Mouse (Mus musculus) forebrain, embryonic 15.5 days (tissue): ENCODE data around the gene Prpf31. TPM values are rescaled to one million over a fixed set of nuclear protein-coding genes. Genes with fewer than 3 reads are reported as not detected.
"Not testable (repeated sequence)": the region's sequence is repeated elsewhere in the genome, so short reads cannot be mapped to it uniquely, and the experiment has no call there.

Source experiments
- ATAC-seq: fragments of 200-750 bp; cut with Nextera tagmentation; replicated peaks from 2 replicates; pipeline ENCODE4 v1.8.0; 2017; ENCODE audit warnings: mild to moderate bottlenecking, moderate TSS enrichment, moderate library complexity
- H3K27ac ChIP-seq: fragments of 300-500 bp; sonication (generic); replicated peaks from 2 replicates; pipeline ENCODE4 v1.5.1; 2015; ENCODE audit warnings: mild to moderate bottlenecking, inconsistent platforms
- H3K27me3 ChIP-seq: fragments of 300-500 bp; sonication (generic); 2 replicates; pipeline ENCODE4 v1.6.1; 2015; ENCODE audit warnings: inconsistent platforms
- H3K36me3 ChIP-seq: fragments of 300-500 bp; sonication (generic); 2 replicates; pipeline ENCODE4 v1.6.1; 2015; ENCODE audit warnings: mild to moderate bottlenecking, inconsistent platforms
- H3K4me1 ChIP-seq: fragments of 300-500 bp; sonication (generic); 2 replicates; pipeline ENCODE4 v1.6.1; 2015; ENCODE audit warnings: inconsistent platforms
- H3K4me2 ChIP-seq: fragments of 300-500 bp; sonication (generic); replicated peaks from 2 replicates; pipeline ENCODE4 v1.6.1; 2015; ENCODE audit warnings: mild to moderate bottlenecking, inconsistent platforms
- H3K4me3 ChIP-seq: fragments of 300-500 bp; sonication (generic); 2 replicates; pipeline ENCODE4 v1.5.1; 2015; ENCODE audit warnings: mild to moderate bottlenecking, inconsistent platforms
- H3K9ac ChIP-seq: fragments of 300-500 bp; sonication (generic); replicated peaks from 2 replicates; pipeline ENCODE4 v1.6.1; 2015; ENCODE audit warnings: mild to moderate bottlenecking, inconsistent platforms
- H3K9me3 ChIP-seq: fragments of 300-500 bp; sonication (generic); 2 replicates; pipeline ENCODE4 v1.6.1; 2016; ENCODE audit warnings: inconsistent platforms
- WGBS: fragments of 180-500 bp; shearing (Covaris S2); methylation state at CpG from one replicate; pipeline ENCODE4 v1.1.7; 2015; ENCODE audit warnings: mixed read lengths; 5-methylcytosine and 5-hydroxymethylcytosine counted together
- polyA plus RNA-seq: library from polyadenylated mRNA; unstranded; fragments of >200 nt; fragmentation: Nextera tagmentation; extraction: Ambion mirVana; gene quantifications from 2 replicates; pipeline ENCODE4 v1.2.1, GENCODE M21; 2015

The Prpf31 gene
- polyA plus RNA-seq, result 108 TPM in 2 replicates

GRCm38 (mm10) chr7:3629543-3630477 lies at the start of gene Prpf31, which contains the start of gene Tfpt:
TSS of gene Prpf31 (plus strand) at chr7:3629985.
TSS of gene Tfpt (minus strand) at chr7:3629929.
- H3K4me3 ChIP-seq, result peak within 1 kb of the TSS; percentile 88
- H3K9me3 ChIP-seq, result no peaks in the 10 kb centered on the region
- H3K4me2 ChIP-seq, result peak within 1 kb of the TSS; percentile 97
- H3K36me3 ChIP-seq, result peaks cover 18% of the 10 kb centered on the region
- peak within 1 kb of the TSS; percentile 86 for H3K27ac ChIP-seq
- no peaks in the 10 kb centered on the region for H3K27me3 ChIP-seq
- WGBS, result 1% methylated on average over 47 of the region's 47 CpGs
- H3K4me1 ChIP-seq, result peaks cover 30% of the 10 kb centered on the region
- peak within 1 kb of the TSS; percentile 82 for H3K9ac ChIP-seq
- ATAC-seq, result peak; percentile 90

GRCm38 (mm10) chr7:3580029-3580428 lies 49.8 kb upstream of the Prpf31 start:
- no peaks in the 10 kb centered on the region for H3K27me3 ChIP-seq
- no peaks in the 10 kb centered on the region for H3K4me1 ChIP-seq
- H3K4me2 ChIP-seq, result no peak overlapping the region
- no peak overlapping the region for H3K9ac ChIP-seq
- 67% methylated on average over 2 of the region's 2 CpGs for WGBS
- H3K27ac ChIP-seq, result no peak overlapping the region
- H3K4me3 ChIP-seq, result no peak overlapping the region
- ATAC-seq, result no peak
- H3K36me3 ChIP-seq, result no peaks in the 10 kb centered on the region
- H3K9me3 ChIP-seq, result no peaks in the 10 kb centered on the region

GRCm38 (mm10) chr7:3585763-3586162 lies 44.0 kb upstream of the Prpf31 start:
- Histone ChIP-seq H3K27me3 (no peaks in the 10 kb centered on the region), H3K36me3 (no peaks in the 10 kb centered on the region), H3K9ac (no peak overlapping the region), H3K4me3 (no peak overlapping the region), H3K4me2 (no peak overlapping the region), H3K27ac (no peak overlapping the region), H3K4me1 (no peaks in the 10 kb centered on the region), H3K9me3 (no peaks in the 10 kb centered on the region)
- 18% methylated on average over 6 of the region's 6 CpGs for WGBS
- ATAC-seq, result no peak

GRCm38 (mm10) chr7:3586255-3586654 lies 43.5 kb upstream of the Prpf31 start:
- H3K9ac ChIP-seq, result no peak overlapping the region
- 4% methylated on average over 5 of the region's 5 CpGs for WGBS
- no peak overlapping the region for H3K27ac ChIP-seq
- no peak overlapping the region for H3K4me3 ChIP-seq
- H3K4me1 ChIP-seq, result no peaks in the 10 kb centered on the region
- H3K9me3 ChIP-seq, result no peaks in the 10 kb centered on the region
- no peak for ATAC-seq
- H3K36me3 ChIP-seq, result no peaks in the 10 kb centered on the region
- no peaks in the 10 kb centered on the region for H3K27me3 ChIP-seq
- H3K4me2 ChIP-seq, result no peak overlapping the region

GRCm38 (mm10) chr7:3587292-3587691 lies 42.5 kb upstream of the Prpf31 start:
- Histone ChIP-seq H3K9ac (no peak overlapping the region), H3K4me1 (no peaks in the 10 kb centered on the region), H3K36me3 (no peaks in the 10 kb centered on the region), H3K9me3 (no peaks in the 10 kb centered on the region), H3K27me3 (no peaks in the 10 kb centered on the region), H3K27ac (no peak overlapping the region), H3K4me3 (no peak overlapping the region), H3K4me2 (no peak overlapping the region)
- ATAC-seq, result no peak
- WGBS, result 60% methylated on average over 1 of the region's 1 CpGs

GRCm38 (mm10) chr7:3590550-3590949 lies 39.2 kb upstream of the Prpf31 start:
- 78% methylated on average over 3 of the region's 3 CpGs for WGBS
- no peak overlapping the region for H3K4me2 ChIP-seq
- no peak for ATAC-seq

GRCm38 (mm10) chr7:3591534-3591933 lies 38.3 kb upstream of the Prpf31 start:
- H3K9ac ChIP-seq, result no peak overlapping the region
- WGBS, result 81% methylated on average over 1 of the region's 1 CpGs
- no peak overlapping the region for H3K27ac ChIP-seq
- H3K4me3 ChIP-seq, result no peak overlapping the region
- no peak overlapping the region for H3K4me2 ChIP-seq
- H3K27me3 ChIP-seq, result no peaks in the 10 kb centered on the region
- H3K9me3 ChIP-seq, result no peaks in the 10 kb centered on the region
- no peak for ATAC-seq
- no peaks in the 10 kb centered on the region for H3K36me3 ChIP-seq
- no peaks in the 10 kb centered on the region for H3K4me1 ChIP-seq

More at GRCm38 (mm10) chr7:3590550-3590949, 39.2 kb upstream of the Prpf31 start:
- Histone ChIP-seq H3K9ac (no peak overlapping the region), H3K9me3 (no peaks in the 10 kb centered on the region), H3K27me3 (no peaks in the 10 kb centered on the region), H3K4me3 (no peak overlapping the region), H3K36me3 (no peaks in the 10 kb centered on the region), H3K4me1 (no peaks in the 10 kb centered on the region), H3K27ac (no peak overlapping the region)

GRCm38 (mm10) chr7:3593855-3594254 lies 35.9 kb upstream of the Prpf31 start:
- no peak overlapping the region for H3K4me2 ChIP-seq
- H3K27ac ChIP-seq, result no peak overlapping the region
- ATAC-seq, result 0 out of 2 replicates have a peak, but pooled peaks have one; percentile 35
- H3K4me3 ChIP-seq, result no peak overlapping the region
- no peaks in the 10 kb centered on the region for H3K36me3 ChIP-seq
- no peaks in the 10 kb centered on the region for H3K27me3 ChIP-seq
- H3K9me3 ChIP-seq, result no peaks in the 10 kb centered on the region
- H3K4me1 ChIP-seq, result no peaks in the 10 kb centered on the region
- no peak overlapping the region for H3K9ac ChIP-seq

GRCm38 (mm10) chr7:3594686-3595085 lies 35.1 kb upstream of the Prpf31 start:
- no peak overlapping the region for H3K4me2 ChIP-seq
- H3K4me1 ChIP-seq, result no peaks in the 10 kb centered on the region
- no peaks in the 10 kb centered on the region for H3K9me3 ChIP-seq
- no peak overlapping the region for H3K27ac ChIP-seq
- H3K9ac ChIP-seq, result no peak overlapping the region
- WGBS, result 16% methylated on average over 5 of the region's 5 CpGs
- no peak for ATAC-seq
- no peaks in the 10 kb centered on the region for H3K27me3 ChIP-seq
- no peaks in the 10 kb centered on the region for H3K36me3 ChIP-seq
- H3K4me3 ChIP-seq, result no peak overlapping the region

- Histone ChIP-seq H3K9ac (no peak overlapping the region), H3K4me2 (no peak overlapping the region), H3K27ac (no peak overlapping the region), H3K9me3 (no peaks in the 10 kb centered on the region), H3K4me1 (no peaks in the 10 kb centered on the region), H3K36me3 (no peaks in the 10 kb centered on the region), H3K27me3 (no peaks in the 10 kb centered on the region), H3K4me3 (no peak overlapping the region)
- no peak for ATAC-seq
- WGBS, result 13% methylated on average over 9 of the region's 9 CpGs
Observed at GRCm38 (mm10) chr7:3595146-3595545, 34.6 kb upstream of the Prpf31 start.

- not testable (repeated sequence) for H3K4me1 ChIP-seq, H3K9ac ChIP-seq, H3K4me2 ChIP-seq, H3K27ac ChIP-seq, H3K4me3 ChIP-seq, ATAC-seq, H3K9me3 ChIP-seq, H3K27me3 ChIP-seq, H3K36me3 ChIP-seq
- WGBS, result 63% methylated on average over 1 of the region's 1 CpGs
Observed at GRCm38 (mm10) chr7:3597755-3598154, 32.0 kb upstream of the Prpf31 start.

GRCm38 (mm10) chr7:3601119-3601518 lies 28.7 kb upstream of the Prpf31 start:
- 9% methylated on average over 4 of the region's 4 CpGs for WGBS

More at GRCm38 (mm10) chr7:3601119-3601518, 28.7 kb upstream of the Prpf31 start:
- no peaks in the 10 kb centered on the region for H3K27me3 ChIP-seq
- H3K9me3 ChIP-seq, result no peaks in the 10 kb centered on the region
- no peaks in the 10 kb centered on the region for H3K36me3 ChIP-seq
- H3K4me2 ChIP-seq, result no peak overlapping the region
- no peak overlapping the region for H3K27ac ChIP-seq
- ATAC-seq, result peak; percentile 43
- 0 out of 2 replicates have a peak overlapping the region, but pooled peaks have one; percentile 8 for H3K9ac ChIP-seq
- no peak overlapping the region for H3K4me3 ChIP-seq
- H3K4me1 ChIP-seq, result peaks cover 2% of the 10 kb centered on the region; the same call in 1 of the 2 replicates
